Mouse (Mus musculus) mature B cell (primary cell): Measurements from ENCODE around the gene Btbd9.

Experiments
- in situ Hi-C: fragments of 300-500 bp; cut with MboI; formaldehyde crosslinking; loops from 2 replicates; pipeline ENCODE4 v1.14.3; 2019

Btbd9 gene

DNA sequence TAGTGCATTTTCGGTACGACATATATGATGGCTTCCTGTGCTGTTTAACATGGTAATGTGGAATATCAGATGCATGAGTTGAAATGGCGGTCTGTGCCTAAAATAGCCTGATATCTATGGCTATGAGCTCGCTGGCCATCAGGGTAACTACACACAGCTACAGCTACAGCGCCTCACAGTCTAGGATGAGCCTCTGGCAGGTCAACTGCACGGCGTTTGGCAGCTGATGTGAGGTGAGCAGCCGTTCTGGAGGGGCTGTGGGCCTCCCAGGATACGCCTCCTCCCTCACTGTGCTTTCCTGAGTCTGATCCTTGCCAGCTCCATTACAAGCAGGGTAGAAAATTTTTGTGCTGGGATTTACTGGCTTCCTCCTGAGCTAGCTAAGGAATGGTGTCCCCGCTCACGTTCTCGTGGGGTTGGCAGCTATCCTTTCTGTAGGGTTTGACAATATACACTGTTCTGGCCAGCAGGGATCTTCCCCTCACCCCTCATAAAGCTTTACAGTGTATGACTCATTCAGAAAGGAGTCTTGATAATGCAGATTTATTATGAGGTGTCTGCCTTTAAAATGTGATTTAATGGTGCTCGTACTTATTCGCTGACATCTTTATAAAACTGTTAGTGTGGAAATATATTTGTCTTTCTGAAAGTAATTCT lies 331.5 kb downstream of the Btbd9 start:
- in situ Hi-C loops, result no loop called here

DNA sequence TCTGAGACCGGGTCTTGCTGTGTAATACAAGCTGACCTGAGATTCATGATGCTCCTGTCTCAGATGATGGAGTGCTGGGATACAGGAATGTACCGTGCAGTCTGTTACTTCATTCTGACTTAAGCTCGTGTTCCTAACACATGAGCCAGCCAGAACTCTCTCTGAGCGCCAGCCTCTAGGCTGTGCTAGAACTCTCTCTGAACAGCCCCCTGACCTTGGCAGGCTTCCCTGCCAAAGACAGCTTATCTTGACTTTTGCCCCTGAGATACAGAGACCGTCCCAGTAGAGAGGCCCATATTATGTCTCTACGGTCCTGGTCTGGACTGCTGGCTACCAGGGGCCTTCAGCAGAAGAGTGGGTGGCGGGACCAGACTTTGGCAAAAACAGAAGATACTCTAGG lies 332.7 kb downstream of the Btbd9 start:
- in situ Hi-C loops, result no loop called here

DNA sequence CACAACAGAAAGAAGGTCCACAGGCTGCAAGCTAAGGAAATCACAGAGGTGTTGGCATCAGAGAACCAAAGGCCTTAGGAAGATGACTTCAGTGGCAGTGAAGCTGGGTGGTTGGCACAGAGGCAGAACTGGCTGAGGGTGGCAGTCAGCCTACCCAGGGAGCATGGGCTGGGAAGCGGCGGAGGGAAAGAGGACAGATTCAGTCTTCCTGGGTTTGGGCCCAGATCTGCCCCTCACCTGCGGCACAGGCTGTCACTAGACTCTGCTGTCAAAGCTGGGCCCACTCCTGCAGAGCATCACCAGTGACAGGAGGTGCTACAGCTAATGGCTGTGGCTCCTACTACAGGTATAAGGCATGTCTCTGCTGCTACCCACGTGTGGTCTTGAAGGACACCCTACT lies 333.6 kb downstream of the Btbd9 start:
- in situ Hi-C loops, result no loop called here

DNA sequence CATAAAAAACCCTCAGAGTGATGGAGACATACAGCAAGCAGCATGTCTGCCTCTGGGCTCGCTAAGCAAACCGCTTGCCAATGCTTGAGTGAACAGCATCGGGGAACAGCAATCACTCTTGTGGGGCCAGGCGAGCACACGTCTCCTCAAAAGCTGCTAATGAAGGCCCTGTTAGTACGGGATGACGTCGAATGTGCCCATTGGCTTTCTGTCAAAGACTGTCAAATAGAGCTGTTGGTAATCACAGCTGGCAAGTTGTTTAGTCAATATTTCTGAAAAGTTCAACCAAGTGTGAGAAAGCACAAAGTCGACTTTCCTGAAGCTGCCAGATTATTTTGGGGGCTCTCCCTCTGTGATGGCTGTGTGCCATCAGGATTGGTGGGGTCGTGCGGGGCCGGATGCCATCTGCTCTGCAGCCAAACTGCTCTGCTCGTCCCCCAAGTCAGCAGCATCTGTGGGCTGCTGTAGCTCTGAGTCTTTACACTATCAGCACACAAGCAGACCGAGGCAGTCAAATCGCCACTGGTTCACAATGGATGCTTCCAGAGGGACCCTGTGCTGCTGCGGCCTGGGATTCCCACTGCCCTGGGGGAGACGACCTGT lies 334.5 kb downstream of the Btbd9 start:
- in situ Hi-C loops, result no loop called here

DNA sequence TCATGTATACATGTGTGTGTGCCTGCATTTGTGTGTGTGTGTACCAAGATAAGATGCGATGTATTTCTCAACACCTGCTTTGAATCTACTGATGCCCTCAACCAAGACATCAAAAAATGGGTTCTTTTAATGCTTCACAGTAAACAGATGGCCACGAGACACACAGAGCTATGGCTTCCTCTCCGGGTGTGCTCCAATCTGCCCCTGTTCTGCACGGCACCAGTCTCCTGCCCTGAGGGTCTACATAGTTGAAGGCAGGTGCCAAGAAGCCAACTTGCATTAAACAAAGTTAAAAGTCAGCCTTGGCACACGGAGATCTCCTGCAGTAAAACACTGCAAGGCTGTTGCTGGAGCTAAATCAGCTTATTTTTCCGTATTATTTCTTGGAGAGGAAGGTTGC lies 335.2 kb downstream of the Btbd9 start:
- in situ Hi-C loops, result no loop called here

DNA sequence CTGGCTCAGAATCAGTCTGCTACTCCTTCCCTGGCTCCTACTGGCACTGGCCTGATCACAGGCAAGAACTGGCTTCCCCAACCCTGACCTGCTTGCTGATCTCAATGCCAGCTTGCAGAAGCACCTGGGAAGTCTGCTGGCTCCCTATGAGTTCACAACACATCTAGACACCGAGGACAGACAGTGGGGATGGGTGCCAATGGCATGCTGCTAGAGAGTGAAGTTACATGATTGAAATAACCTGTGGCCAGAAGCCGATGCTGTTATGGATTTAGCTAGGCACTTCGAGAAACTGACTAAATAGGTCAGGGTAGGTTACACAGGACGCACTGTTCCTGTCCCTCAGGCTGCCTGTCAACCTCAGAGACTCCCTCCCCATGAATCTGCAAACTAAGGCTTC lies 335.6 kb downstream of the Btbd9 start:
- in situ Hi-C loops, result no loop called here

DNA sequence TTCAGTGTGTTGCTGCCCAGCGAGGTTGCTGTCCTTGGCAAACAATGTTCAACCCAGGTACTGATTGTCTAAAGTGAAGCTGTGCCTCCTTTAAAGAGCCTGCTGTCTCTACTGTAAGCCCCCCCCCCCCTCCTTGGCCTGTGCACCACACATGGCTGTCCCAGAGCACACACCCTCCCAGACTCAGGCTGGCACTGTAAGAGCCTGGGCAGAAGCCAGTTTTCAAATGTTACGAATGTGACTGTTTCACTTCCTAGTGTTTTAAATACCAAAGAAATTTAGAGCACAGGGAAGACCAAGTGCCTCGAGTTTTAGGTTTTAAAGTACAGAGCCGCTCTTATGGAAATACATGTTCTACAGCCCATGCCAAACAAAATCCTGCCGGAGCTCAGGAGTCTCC lies 336.8 kb downstream of the Btbd9 start:
- in situ Hi-C loops, result no loop called here

DNA sequence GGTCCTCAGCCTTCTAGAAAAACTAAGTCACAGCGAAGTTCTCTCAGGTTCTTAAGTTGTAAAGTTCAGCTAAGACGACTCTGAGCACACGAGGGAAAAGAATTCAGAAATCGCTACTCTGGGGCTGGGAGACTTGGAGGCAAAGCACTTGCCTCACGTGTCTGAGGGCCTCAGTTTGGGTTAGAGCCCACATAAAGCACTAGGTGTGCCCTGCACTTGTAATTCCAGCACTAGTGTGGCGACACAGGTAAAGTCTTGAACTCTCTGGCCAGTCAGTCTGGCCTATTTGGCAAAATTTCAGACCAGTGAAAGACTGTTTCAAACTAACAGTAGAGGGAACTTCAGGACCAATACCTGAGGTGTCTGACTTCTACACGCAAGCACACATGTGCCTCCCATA lies 338.7 kb downstream of the Btbd9 start:
- in situ Hi-C loops, result no loop called here

DNA sequence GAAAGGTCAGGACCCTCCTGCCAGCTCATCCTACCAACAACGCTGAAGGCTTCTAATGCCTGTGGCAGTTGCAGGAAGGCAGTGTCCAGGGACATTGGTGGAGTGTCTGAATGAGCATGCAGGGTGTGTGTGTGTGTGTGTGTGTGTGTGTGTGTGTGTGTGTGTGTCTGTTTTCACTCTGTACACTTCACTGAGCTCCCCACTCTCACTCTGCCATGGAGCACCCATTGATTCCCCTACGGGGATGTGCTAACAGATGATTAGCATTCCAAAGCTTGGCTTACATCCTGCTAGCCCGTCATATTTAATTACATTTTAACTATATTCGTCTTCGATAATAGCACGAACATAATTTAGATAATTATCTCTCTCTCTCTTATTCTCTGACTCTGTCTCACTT lies 339.7 kb downstream of the Btbd9 start:
- in situ Hi-C loops, result no loop called here

DNA sequence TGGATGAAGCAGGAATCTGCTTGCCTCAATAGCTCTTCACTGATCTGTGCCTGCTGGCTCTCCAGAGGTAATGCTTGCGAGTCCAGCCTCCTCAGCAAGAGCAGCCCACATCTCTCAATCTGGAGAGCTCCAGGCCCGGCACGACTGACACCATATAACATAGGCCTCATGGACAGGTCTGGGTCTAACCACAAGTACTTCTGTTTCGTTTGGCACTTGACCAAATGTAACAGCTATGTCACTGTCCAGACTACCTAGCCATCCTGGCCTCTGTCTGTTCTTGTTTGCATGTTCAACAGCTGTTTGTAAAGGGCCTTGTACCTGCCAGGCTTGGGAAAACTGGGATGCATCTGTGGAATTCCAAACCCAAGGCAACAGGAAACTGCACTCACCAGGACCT lies 340.9 kb downstream of the Btbd9 start:
- in situ Hi-C loops, result no loop called here

DNA sequence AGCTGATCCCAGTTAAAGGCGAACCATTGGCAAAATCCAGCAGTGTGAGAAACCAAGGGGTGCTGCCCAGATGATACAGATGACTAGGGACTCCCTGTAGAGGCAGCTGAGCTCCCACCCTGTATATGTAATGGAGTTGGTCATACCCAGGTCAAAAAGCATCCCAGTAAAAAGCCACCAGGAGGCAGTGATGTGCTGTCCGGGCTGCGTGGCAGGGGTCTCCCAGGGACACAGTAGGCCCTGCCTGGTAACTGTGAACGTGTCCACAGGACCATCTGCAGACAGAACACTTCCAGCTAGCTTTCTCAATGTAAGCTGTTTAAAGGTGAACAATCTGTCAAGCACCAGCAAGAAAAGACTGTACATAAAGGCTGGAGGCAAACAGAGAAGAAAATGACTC lies 343.6 kb downstream of the Btbd9 start:
- in situ Hi-C loops, result no loop called here

DNA sequence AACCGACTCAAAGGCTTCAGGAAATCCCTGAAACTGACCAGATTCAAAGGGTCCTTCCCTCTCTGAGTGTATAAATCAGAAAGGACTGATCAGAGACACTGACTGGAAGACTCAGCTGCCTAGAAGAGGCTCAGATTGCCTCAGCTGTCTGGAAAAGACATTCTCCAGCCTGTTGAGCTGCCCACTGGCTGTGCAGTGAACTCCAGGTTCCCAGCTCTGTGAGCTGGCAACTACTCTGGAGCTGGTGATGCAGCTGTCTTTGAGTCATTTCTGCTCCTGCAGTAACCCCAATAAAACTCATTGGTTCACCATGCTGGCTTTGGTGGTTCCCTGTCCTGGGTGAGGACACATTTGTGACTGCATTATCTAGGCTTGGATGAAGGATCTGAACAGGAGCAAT lies 344.8 kb downstream of the Btbd9 start:
- in situ Hi-C loops, result no loop called here

DNA sequence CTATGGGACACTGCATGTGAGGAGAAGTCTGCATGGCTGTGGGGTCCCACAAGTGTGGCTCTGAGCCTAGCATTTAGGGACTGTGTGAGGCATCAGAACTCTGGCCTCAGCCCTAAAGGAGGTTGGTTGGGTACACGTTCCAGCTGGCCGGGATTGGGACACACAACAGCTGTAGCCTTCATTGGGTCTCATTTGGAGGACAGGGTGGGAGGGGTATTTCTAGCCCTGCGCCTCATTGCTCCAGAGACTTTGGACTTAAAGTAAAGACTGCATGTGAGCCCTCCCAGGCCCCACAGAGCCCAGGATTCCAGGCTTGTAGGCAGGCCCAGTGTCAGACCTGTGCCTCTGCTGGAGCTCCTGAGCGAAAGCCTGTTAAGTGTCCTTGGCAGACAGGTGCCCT lies 345.9 kb downstream of the Btbd9 start:
- in situ Hi-C loops, result no loop called here

DNA sequence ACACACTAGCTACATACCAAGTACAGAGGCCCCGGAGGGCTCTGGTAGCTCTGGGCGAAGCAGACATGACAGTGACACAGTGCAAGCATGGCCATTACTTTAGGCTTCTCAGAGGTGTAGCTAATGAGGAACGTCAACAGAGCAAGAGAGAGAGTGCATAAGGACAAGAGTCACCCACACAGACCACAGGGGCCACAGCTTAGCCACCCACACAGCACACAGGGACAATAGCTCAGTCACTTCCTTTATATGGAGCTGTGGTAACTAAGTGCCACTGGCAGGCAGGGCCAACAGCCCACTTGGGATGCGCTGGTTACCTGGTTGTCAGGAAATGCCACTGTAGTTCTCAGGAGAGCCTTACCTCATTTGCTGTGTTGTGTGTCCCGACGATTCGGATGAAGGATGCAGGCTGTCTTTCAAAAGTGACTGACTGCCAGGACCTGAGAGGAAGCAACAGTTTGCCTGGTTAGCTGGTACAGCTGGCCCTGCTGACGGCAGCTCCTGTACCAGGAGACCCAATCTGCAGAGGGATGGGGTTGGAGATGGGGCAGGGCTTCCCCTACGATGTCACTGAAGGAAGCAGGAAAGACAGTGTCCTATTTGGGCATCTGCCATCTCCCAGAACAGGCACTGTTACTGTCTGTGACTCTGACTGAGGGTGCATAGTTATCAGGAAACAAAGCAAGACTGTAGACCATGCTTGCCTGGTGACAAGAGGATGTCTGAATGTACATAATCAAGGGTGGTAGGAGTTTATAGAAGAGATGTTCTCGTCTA lies 347.7 kb downstream of the Btbd9 start:
- in situ Hi-C loops, result no loop called here

DNA sequence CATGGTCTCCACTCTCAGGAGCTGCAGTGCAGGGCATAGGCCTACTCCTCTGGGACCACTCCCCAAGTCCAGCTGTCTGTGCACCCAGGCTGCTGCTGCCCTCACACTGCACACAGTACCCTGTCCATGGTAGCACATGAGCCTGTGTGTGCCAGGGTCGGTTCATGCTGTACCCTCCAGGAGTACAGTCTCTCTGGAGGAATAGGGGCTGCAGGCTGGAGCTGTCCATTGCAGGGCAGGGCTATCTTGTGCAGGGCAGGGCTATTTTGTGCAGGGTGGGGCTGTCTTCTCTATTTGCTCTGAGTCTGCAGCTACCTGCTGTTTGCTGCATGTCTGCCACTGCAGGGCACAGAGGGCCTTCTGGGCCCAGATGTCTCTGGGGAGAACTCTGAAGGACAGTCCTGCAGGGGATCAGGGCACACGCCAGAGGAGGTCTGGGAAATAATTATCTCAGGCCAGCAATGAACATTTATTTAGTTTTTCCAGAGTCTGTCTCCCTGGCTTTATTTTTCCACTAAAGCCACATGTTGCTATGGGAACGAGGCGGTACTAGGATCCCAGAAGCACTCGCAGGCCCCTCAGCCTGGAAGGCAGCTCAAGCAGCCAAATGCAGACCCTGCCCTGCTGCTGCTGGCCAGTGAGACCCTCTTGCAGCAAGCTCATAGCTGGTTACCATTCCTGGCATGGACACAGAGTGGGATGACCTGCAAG lies 351.1 kb downstream of the Btbd9 start:
- in situ Hi-C loops, result no loop called here

DNA sequence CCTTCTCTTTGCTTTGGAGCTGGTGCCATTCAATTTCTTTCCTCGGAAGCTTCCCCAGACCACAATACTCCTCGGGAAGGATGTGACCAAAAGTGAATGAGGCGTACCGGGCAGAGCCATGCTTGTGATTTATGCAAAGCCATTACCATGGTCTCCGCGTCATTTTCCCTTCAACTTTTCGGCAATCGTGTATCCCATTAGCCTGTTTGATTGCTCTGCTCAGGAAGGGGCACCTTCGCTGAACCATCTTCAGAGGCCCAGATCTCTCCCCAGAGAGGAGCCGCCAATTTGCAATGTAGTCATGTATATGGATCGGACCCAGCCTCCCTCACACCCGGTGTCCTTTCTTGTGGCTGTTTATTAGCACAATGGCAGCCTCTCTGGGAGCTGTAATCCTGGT lies 353.5 kb downstream of the Btbd9 start:
- in situ Hi-C loops, result no loop called here

DNA sequence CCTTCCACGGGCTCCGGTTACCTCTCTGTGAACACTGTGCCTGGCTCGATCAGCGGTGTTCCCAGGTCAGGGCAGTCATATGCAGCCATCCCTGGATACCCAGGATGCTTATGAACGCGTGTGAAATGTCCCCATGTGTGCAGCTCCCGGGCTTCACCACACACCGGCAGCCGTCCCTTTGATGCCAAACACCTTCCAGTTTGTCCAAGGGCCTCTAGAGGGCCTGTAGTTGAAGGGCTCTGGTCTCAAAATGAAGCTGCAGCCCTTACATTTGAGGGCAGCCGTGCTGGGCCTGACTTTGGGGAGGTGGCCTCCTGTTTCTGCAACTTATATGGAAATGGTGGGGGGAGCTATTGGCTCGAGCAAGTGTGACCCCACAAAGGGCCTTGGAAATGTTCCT lies 353.9 kb downstream of the Btbd9 start:
- in situ Hi-C loops, result no loop called here

DNA sequence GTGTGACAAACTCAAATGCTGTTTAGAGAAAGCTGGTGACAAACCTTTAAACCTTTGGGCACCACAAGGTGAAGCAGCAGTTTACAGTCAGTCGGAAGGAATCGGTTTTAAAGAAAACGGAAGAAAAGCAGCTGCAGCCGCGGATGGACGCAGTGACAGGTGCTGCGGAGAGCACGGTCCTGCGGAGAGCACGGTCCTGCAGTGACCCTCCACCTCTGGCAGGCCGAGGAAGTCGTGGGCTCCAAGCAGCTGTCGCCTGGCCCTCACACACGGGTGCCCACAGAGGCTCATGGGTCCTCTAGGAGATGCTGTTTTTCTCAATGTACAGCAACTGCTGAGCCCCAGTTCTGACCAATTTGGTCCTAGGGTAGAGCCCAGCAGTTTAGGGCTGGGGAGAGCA lies 354.6 kb downstream of the Btbd9 start:
- in situ Hi-C loops, result no loop called here

DNA sequence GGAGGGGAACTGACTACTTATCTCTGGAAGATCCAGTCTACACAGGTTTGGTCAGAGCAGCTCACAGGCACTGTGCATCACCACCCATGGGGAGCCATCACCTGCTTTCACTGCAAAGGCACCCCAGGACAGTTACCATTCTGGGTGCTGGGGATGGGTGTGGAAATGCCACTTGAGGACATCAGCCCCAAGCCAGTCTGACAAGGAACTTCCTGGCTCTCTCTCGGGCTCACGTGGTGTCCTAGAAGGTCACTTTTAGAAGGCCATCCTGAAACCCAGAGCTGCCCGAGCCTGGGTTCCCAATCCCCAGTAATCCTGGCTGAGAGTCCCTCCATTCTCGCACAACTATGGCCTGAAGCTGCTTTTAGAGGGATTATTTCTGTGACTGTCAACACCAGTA lies 360.5 kb downstream of the Btbd9 start:
- in situ Hi-C loops, result no loop called here

DNA sequence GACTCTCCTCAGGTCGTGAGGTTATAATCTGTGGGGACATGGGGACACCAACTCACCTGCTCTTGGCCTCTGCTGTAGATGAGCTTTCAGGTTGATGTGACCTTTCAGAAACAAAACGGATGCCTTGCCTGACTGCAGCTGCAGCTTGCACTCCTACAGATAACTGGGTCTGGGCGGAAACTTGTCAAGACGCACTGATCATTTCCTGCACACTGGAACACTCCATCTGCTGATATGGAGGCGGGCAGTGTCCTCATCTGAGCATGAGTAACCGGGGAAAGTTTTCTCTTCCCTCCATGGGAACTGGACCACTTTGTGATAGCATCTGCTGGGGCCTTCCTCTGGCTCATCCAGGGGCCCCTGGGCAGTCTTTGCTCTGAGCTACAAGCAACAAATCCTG lies 361.9 kb downstream of the Btbd9 start:
- in situ Hi-C loops, result no loop called here

DNA sequence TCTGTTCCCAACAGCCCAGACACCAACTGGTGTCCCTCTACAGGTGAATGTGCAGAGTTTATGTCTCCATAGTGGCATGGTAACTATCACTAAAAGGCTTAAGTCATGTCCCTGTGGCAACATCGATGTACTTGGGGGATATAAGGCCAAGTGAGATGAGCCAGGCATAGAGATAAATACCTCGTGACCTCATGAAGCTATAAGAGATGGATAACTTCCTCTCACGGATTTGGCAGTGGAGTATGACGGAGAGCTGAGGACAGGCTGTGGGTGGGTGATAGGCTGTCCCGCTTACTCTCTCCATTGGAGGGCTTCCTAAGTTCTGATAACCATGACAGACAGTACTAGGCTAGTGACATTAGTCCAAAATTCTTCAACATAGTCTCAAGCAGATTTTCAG lies 362.9 kb downstream of the Btbd9 start:
- in situ Hi-C loops, result no loop called here

DNA sequence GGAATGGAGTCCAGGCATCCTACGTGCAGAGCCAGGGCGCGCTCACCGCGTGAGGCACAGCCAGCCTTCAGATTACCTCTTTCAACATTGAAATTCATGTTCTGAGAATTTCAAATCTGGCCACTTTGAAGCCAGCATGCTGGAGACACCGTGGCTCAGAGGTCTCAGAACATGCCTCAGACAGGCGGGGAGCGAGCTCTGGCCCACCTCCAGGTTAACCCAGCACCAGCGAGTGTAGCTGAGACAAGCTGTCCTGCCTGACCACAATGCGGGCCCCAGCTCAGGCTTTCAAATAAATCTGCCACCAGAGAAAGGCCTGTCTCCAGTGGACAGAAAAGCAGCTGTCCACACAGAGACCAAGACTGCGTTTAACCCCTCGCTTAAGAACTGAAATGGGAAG lies 363.6 kb downstream of the Btbd9 start:
- in situ Hi-C loops, result no loop called here

DNA sequence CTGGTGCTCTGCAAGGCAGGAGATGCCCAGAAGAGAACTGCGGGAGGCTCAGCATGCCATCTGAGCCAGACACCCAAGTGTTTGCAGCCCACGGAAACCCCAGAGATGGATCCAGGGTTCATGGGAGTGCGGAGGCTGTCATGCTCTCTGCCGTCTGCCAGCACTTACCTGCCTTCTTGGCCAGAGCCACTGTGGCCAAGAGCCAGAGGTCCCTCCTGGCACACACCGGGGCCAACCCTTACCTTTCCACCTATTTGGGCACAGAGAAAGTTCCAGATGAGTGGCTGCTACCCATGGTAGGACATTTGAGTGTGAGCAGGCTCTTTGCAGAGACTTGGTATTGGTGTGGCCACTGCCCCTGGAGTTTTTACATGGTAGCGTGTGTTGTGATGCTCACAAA lies 365.4 kb downstream of the Btbd9 start:
- in situ Hi-C loops, result no loop called here
